Mouse (Mus musculus) kidney, adult 8-10 months (tissue): ENCODE measurements around the gene Pkd2l1.

ENCODE experiments used
- DNase-seq, 2 experiments: peaks; one replicate each; pipeline ENCODE4 v3.0.0; 2022

Pkd2l1 gene

GRCm38 (mm10) chr19:44104393-44104792 lies 87.8 kb downstream of the Pkd2l1 start:
- DNase-seq = no peak

GRCm38 (mm10) chr19:44103001-44103400 lies 89.2 kb downstream of the Pkd2l1 start:
- DNase-seq = no peak

- no peak for DNase-seq
Observed at GRCm38 (mm10) chr19:44100840-44101239, 91.4 kb downstream of the Pkd2l1 start.
